Mouse (Mus musculus): ENCODE data around the gene Tead2.

- TF ChIP-seq CTCF (IDR thresholded peaks at IDR 0.05; ENCODE audit: low read depth) (no peak), EP300 (IDR thresholded peaks at IDR 0.05; ENCODE audit: low read depth) (no peak)
These were observed 20.2 kb downstream of the Tead2 start for GRCm38 (mm10) chr7:45235656-45236180.

Measured in liver, postnatal 0 days (tissue).